Comparison of ENCODE assay signal across 20 mouse cellular contexts in the genomic region with DNA sequence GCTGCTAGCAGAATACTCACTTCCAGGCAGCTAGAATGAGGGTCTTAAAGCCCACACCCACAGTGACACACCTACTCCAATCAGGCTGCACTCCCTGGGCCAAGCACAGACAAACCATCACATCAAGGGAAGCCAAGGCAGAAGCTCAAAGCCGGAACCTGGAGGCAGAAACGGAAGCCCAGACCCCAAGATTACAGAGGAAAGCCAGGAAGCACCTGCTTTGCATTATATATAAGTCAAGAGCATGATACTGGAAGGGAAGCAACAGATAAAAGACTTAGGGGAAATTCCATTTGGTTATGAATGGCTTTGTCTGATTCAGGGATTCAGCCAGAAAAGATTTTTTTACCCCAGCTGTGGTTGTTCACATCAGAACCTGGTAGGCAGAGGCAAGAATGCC. TPM values are rescaled to one million over a fixed set of nuclear protein-coding genes. Genes with fewer than 3 reads are reported as not detected.
A peak's percentile ranks its signal among the peaks of the same experiment; 100 is the strongest.
DNase-seq lines count a peak whose midpoint lies in the region; ATAC-seq and TF ChIP-seq lines count a peak whose summit lies in the region.
"Had no signal": no experiment of that assay in that cellular context is flagged by ENCODE, and none has a peak within 500 bp of the region (broad histone marks: within the 10 kb centered on the region; RNA-seq: fewer than 3 reads in every experiment).

No protein-coding gene starts in this region.

- TF ChIP-seq POLR2A in thymus, adult 2 months (IDR thresholded peaks at IDR 0.05; ENCODE audit: control insufficient read depth, extremely low read depth, insufficient read depth, low read length, poor library complexity): no peak

- H3K4me3 ChIP-seq in heart, embryonic 16.5 days (ENCODE audit: low read length): no peak overlapping the region
- H3K4me3 ChIP-seq in thymus, adult 2 months (ENCODE audit: control insufficient read depth, insufficient read depth, low read length): no peak overlapping the region
- H3K4me3 ChIP-seq: heart, embryonic 15.5 days; left cerebral cortex, adult 2 months; limb, embryonic 12.5 days had no signal

- no peak overlapping the region for H3K27ac ChIP-seq in heart, embryonic 16.5 days (ENCODE audit: low read length)
- peak overlapping the region; percentile 31 for H3K27ac ChIP-seq in thymus, adult 2 months (ENCODE audit: control insufficient read depth, insufficient read depth, low read length)
- H3K27ac ChIP-seq: heart, embryonic 15.5 days; hindbrain, postnatal 0 days; left cerebral cortex, adult 2 months; limb, embryonic 12.5 days had no signal

- peaks cover 11% of the 10 kb centered on the region for H3K4me1 ChIP-seq in heart, embryonic 16.5 days (ENCODE audit: control insufficient read depth, insufficient read depth, low read length)
- peaks cover 16% of the 10 kb centered on the region for H3K4me1 ChIP-seq in thymus, adult 2 months (replicated peaks; ENCODE audit: control insufficient read depth, insufficient read depth, low read length)

- H3K36me3 ChIP-seq in heart, embryonic 16.5 days (ENCODE audit: control insufficient read depth, insufficient read depth): no peaks in the 10 kb centered on the region
- H3K36me3 ChIP-seq in thymus, adult 2 months (ENCODE audit: control insufficient read depth, insufficient read depth, low read length): no peaks in the 10 kb centered on the region
- H3K36me3 ChIP-seq: heart, embryonic 15.5 days; limb, embryonic 12.5 days had no signal

- no peaks in the 10 kb centered on the region for H3K27me3 ChIP-seq in heart, embryonic 16.5 days (ENCODE audit: control insufficient read depth, insufficient read depth, low read length)
- no peaks in the 10 kb centered on the region for H3K27me3 ChIP-seq in thymus, adult 2 months (ENCODE audit: control insufficient read depth, insufficient read depth, low read length)
- H3K27me3 ChIP-seq: heart, embryonic 15.5 days; limb, embryonic 12.5 days had no signal

- no peak overlapping the region for H3K9ac ChIP-seq in heart, embryonic 16.5 days (ENCODE audit: low read length)
- H3K9ac ChIP-seq: heart, embryonic 15.5 days; limb, embryonic 12.5 days had no signal

- peak; percentile 12 for DNase-seq in CD4-positive, CD25-positive, alpha-beta regulatory T cell, adult 2 months (ENCODE audit: low read depth, low spot score)
- no peak for DNase-seq in heart, adult 18-20 months
- peak; percentile 24 for DNase-seq in thymus, adult 2 months
- DNase-seq in thymus, postnatal 4 days: no peak
- no peak for DNase-seq in gastrocnemius, postnatal 10 days
- DNase-seq: adrenal gland, postnatal 10 days; cerebellum, adult 2 months; gastrocnemius, postnatal 25 days; kidney, adult 18-20 months; kidney, postnatal 25 days; midbrain, embryonic 14.5 days; retina, postnatal 1 day; right cerebral cortex, postnatal 4 days had no signal

- no peak overlapping the region for H3K4me2 ChIP-seq in heart, embryonic 16.5 days (ENCODE audit: low read depth, low read length)
- H3K4me2 ChIP-seq: heart, embryonic 15.5 days; limb, embryonic 12.5 days had no signal

- ATAC-seq in CD4-positive, CD25-positive, alpha-beta regulatory T cell, adult 4 months: no peak
- ATAC-seq in heart, embryonic 16.5 days (replicated peaks; ENCODE audit: extremely low read depth, insufficient read depth, low FRiP score): peak; percentile 33; the same call in 1 of the 2 replicates
- no peak for ATAC-seq in monocyte, adult 5-6 weeks (replicated peaks; ENCODE audit: insufficient number of reproducible peaks, low FRiP score, low TSS enrichment, poor library complexity, severe bottlenecking)
- ATAC-seq: hindbrain, postnatal 0 days had no signal

- H3K9me3 ChIP-seq in heart, embryonic 16.5 days (replicated peaks; ENCODE audit: control insufficient read depth, low read length): no peaks in the 10 kb centered on the region
- H3K9me3 ChIP-seq: heart, embryonic 15.5 days; limb, embryonic 12.5 days had no signal

- WGBS in heart, embryonic 16.5 days: 54% methylated on average over 2 of the region's 2 CpGs
- 13% methylated on average over 2 of the region's 2 CpGs for WGBS in thymus, adult 2 months

- TF ChIP-seq CTCF in thymus, adult 2 months (IDR thresholded peaks at IDR 0.05; ENCODE audit: borderline replicate concordance, control insufficient read depth, extremely low read depth, insufficient read depth, low read length, poor library complexity): no peak

RNA-seq across cellular contexts. Expression of a gene that starts 47.8 kb away (rescaled TPM):
- 10 to 100 TPM; 35.6 to 44.2 TPM for polyA plus RNA-seq in CD4-positive, CD25-positive, alpha-beta regulatory T cell, adult 4 months (2017; shearing (Covaris generic))
- 4.5 and 6.3 TPM in 2 replicates for polyA plus RNA-seq in heart, embryonic 16.5 days (2015; fragmentation: Nextera tagmentation; extraction: Ambion mirVana)
- total RNA-seq in heart, adult 18-20 months (2021): 1 to 10 TPM; 1.6 to 2.4 TPM
- polyA plus RNA-seq in thymus, adult 2 months (2012; rRNA removed): 43.5 and 49.7 TPM in 2 replicates
- total RNA-seq in gastrocnemius, postnatal 10 days (2021): 1 to 10 TPM; 4.3 to 6.3 TPM
- total RNA-seq in monocyte, adult 5-6 weeks (2017): 33.8 to 64.4 TPM (median 49.1 TPM) in 3 replicates

Comparison
In these comparisons a context has a peak if more than half of its experiments do, and no peak if none do; other contexts are left out.
1. DNase-seq: peak in CD4-positive, CD25-positive, alpha-beta regulatory T cell, adult 2 months (single experiment) and thymus, adult 2 months (single experiment); none in heart, adult 18-20 months (0 of 2), thymus, postnatal 4 days (single experiment) and gastrocnemius, postnatal 10 days (single experiment).